In genomic region chr12:81112321-81112720, GRCm38 (mm10) we compare ENCODE assay signal across 23 mouse cellular contexts.
A peak's percentile ranks its signal among the peaks of the same experiment; 100 is the strongest.
DNase-seq lines count a peak whose midpoint lies in the region; ATAC-seq and TF ChIP-seq lines count a peak whose summit lies in the region.
"Had no signal": no experiment of that assay in that cellular context is flagged by ENCODE, and none has a peak within 500 bp of the region (broad histone marks: within the 10 kb centered on the region; RNA-seq: fewer than 3 reads in every experiment).

No protein-coding gene starts in this region.

- H3K27me3 ChIP-seq in liver, adult 2 months (ENCODE audit: control insufficient read depth, insufficient read depth, low read length) = no peaks in the 10 kb centered on the region
- H3K27me3 ChIP-seq in liver, embryonic 12.5 days (replicated peaks) = no peaks in the 10 kb centered on the region
- H3K27me3 ChIP-seq: embryonic facial prominence, embryonic 12.5 days; embryonic facial prominence, embryonic 15.5 days; hindbrain, embryonic 12.5 days; hindbrain, embryonic 15.5 days had no signal

- no peak overlapping the region for H3K9ac ChIP-seq in liver, adult 2 months (ENCODE audit: low read depth, low read length)
- no peak overlapping the region for H3K9ac ChIP-seq in liver, embryonic 12.5 days
- H3K9ac ChIP-seq: embryonic facial prominence, embryonic 12.5 days; embryonic facial prominence, embryonic 15.5 days; forebrain, postnatal 0 days; hindbrain, embryonic 12.5 days; hindbrain, embryonic 15.5 days had no signal

- ATAC-seq in liver, embryonic 12.5 days = no peak
- ATAC-seq: activated CD4-positive, CD25-positive, alpha-beta regulatory T cell, adult 4 months; CD4-positive, CD25-positive, alpha-beta regulatory T cell, adult 4 months; forebrain, embryonic 14.5 days; forebrain, postnatal 0 days had no signal

- peaks cover 17% of the 10 kb centered on the region for H3K4me1 ChIP-seq in liver, adult 2 months (ENCODE audit: control insufficient read depth, insufficient read depth, low read length)
- 0 out of 2 replicates have a peak, but pooled peaks cover 9% of the 10 kb centered on the region for H3K4me1 ChIP-seq in liver, embryonic 12.5 days

- H3K36me3 ChIP-seq in liver, adult 2 months (ENCODE audit: control insufficient read depth, insufficient read depth, low read length) = peaks cover 3% of the 10 kb centered on the region; the same call in 1 of the 2 replicates
- no peaks in the 10 kb centered on the region for H3K36me3 ChIP-seq in liver, embryonic 12.5 days
- H3K36me3 ChIP-seq: embryonic facial prominence, embryonic 12.5 days; embryonic facial prominence, embryonic 15.5 days; heart, embryonic 10.5 days; hindbrain, embryonic 12.5 days; hindbrain, embryonic 15.5 days had no signal

- no peak overlapping the region for H3K4me2 ChIP-seq in liver, embryonic 12.5 days
- H3K4me2 ChIP-seq: embryonic facial prominence, embryonic 12.5 days; embryonic facial prominence, embryonic 15.5 days; hindbrain, embryonic 12.5 days; hindbrain, embryonic 15.5 days had no signal

- 38% methylated on average over 4 of the region's 4 CpGs for WGBS in liver, adult 2 months
- 69% methylated on average over 4 of the region's 4 CpGs for WGBS in liver, embryonic 12.5 days (ENCODE audit: insufficient replicate concordance)

- no peak for TF ChIP-seq POLR2A in liver, adult 2 months (IDR thresholded peaks at IDR 0.05; ENCODE audit: extremely low read depth, insufficient read depth, low read length)

- peak; percentile 89 for DNase-seq in liver, adult 2 months (ENCODE audit: extremely low read depth, low read depth, low spot score)
- DNase-seq in lung, postnatal 36 days = peak; percentile 46
- DNase-seq in lung, postnatal 14 days = no peak
- peak; percentile 16 for DNase-seq in gonadal fat pad, adult 2 months (ENCODE audit: low read depth)
- DNase-seq in testis, postnatal 14 days (ENCODE audit: low spot score) = no peak
- DNase-seq: adrenal gland, postnatal 10 days; adrenal gland, postnatal 36 days; cerebellum, adult 18-20 months; cerebellum, adult 9-10 months; cerebellum, postnatal 14 days; forebrain, postnatal 0 days; gastrocnemius, adult 2 months; gastrocnemius, postnatal 14 days; heart, adult 2 months had no signal

- peaks cover 8% of the 10 kb centered on the region; the same call in 1 of the 2 replicates for H3K79me2 ChIP-seq in liver, adult 2 months (ENCODE audit: control insufficient read depth, insufficient read depth, low read length)

- no peak overlapping the region for H3K27ac ChIP-seq in liver, adult 2 months (replicated peaks; ENCODE audit: insufficient read depth, low read depth, low read length)
- no peak overlapping the region for H3K27ac ChIP-seq in liver, embryonic 12.5 days
- H3K27ac ChIP-seq: embryonic facial prominence, embryonic 12.5 days; embryonic facial prominence, embryonic 15.5 days; gastrocnemius, adult 2 months; heart, adult 2 months; heart, embryonic 10.5 days; hindbrain, embryonic 12.5 days; hindbrain, embryonic 15.5 days had no signal

- TF ChIP-seq CTCF in liver, adult 2 months (IDR thresholded peaks at IDR 0.05; ENCODE audit: low read depth, low read length) = no peak

- H3K9me3 ChIP-seq in liver, embryonic 12.5 days (replicated peaks) = no peaks in the 10 kb centered on the region
- H3K9me3 ChIP-seq: embryonic facial prominence, embryonic 12.5 days; embryonic facial prominence, embryonic 15.5 days; heart, embryonic 10.5 days; hindbrain, embryonic 12.5 days; hindbrain, embryonic 15.5 days had no signal

- no peak overlapping the region for H3K4me3 ChIP-seq in liver, adult 2 months (ENCODE audit: insufficient read depth, low read depth, low read length)
- H3K4me3 ChIP-seq in liver, embryonic 12.5 days = no peak overlapping the region
- H3K4me3 ChIP-seq: embryonic facial prominence, embryonic 12.5 days; embryonic facial prominence, embryonic 15.5 days; gastrocnemius, adult 2 months; heart, adult 2 months; heart, embryonic 10.5 days; hindbrain, embryonic 12.5 days; hindbrain, embryonic 15.5 days had no signal

Comparison
In these comparisons a context has a peak if more than half of its experiments do, and no peak if none do; other contexts are left out.
1. DNase-seq: peak in liver, adult 2 months (single experiment), lung, postnatal 36 days (single experiment) and gonadal fat pad, adult 2 months (single experiment); none in lung, postnatal 14 days (single experiment) and testis, postnatal 14 days (single experiment).